Mouse (Mus musculus): ENCODE data around the gene Ccdc102a.

- TF ChIP-seq POLR2A (IDR thresholded peaks at IDR 0.05; ENCODE audit: extremely low read depth, insufficient read depth, low read length), result no peak
- no peak for TF ChIP-seq CTCF (IDR thresholded peaks at IDR 0.05; ENCODE audit: low read depth, low read length)
Observed at GRCm38 (mm10) chr8:94907591-94908300, 10.2 kb downstream of the Ccdc102a start.

Data from liver, adult 2 months (tissue).